Mouse (Mus musculus) retina, embryonic 14.5 days (tissue): Measurements from ENCODE around the gene Idh3a.
"Not testable (repeated sequence)": the region's sequence is repeated elsewhere in the genome, so short reads cannot be mapped to it uniquely, and the experiment has no call there.

Experiments
- DNase-seq: peaks from one replicate; pipeline ENCODE4 v3.0.0-alpha.2; 2015; ENCODE audit warnings: low spot score

Idh3a gene

DNA sequence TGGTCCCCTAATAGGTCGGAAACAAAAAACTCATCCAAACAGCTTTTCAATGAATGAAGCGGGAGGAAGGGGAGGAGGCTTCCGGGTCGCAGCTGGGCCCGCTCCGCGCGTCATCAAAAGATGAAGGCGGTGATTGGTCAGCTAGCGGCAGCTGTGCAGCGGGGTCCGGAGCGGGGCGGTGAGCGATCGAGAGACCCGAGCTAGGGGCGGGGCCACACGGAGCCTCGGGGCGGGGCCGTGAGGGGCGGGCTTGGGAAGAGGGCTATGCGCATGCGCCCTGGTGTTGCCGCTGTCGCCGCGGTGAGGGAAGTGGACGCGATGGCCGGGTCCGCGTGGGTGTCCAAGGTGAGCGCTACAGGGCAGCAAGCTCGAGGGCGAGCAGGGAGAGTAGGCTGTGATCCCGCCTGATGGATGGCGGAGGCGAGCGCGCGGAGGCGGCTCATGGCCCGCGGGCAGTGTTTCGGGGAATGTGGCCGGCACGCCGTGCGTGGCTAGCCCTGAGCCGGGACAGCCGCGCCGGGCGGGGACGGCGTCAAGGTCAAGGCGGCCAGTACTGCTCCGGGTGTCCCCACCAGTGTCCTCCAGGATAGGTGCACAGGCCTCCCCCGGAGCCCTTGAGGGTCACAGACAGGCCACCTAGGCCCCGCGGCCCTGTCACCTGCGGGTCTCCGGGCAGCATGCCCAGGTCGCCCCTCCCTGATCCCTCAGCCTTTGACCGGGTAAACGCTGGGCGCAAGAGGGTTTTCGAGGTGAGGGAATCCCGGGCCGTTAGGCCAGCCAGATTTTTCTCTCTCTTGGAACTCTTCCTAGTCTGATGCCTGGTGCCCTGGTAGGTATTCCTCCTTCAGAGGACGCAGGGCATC, at the start of gene Idh3a:
TSS of gene Idh3a (plus strand) at position 136 of the 863 bp plus-strand sequence.
- DNase-seq: peak; percentile 99

- DNase-seq: peak; percentile 11
Measured at GRCm38 (mm10) chr9:54537030-54537429, 49.1 kb upstream of the Idh3a start.

DNA sequence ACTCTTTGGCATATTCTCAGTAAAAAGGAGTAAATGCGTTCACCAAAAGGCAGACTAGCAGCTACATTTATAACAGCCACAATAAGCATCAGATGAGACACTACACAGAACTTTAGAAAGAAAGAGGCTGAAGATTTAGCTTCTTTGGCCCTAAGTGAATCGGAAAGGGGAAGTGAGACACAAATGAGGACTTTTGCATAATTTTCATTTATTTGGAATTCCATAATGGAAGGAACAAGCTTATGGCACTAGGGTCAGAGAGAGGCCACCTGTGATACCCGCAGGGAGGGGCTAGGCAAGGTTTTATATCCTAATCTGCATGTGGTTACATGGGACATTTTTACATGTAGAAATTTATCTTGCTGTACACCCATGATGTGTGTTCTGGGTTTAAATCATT, 48.7 kb upstream of the Idh3a start:
- DNase-seq: no peak

GRCm38 (mm10) chr9:54538244-54538643, 47.9 kb upstream of the Idh3a start:
- DNase-seq: no peak

DNA sequence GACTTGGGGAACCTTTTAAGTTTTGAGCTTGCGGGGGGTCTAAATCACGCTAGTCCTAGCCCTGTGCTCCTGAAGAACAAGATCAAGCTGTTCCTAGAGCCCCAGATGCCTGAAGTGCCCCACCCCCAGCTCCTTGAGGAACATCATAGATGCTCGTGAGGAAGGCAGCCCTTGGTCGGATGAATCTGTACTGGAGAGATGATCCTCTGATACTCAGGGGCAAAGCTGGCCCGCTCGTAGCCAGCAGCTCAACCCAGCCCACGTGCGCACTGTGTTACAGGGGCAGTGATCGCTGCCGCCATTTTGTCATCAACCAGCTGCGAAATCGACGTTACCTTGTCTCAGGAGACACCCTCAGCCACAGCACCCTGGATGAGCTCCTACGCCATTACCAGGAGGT, 47.5 kb upstream of the Idh3a start, which contains the start of gene Sh2d7:
TSS of gene Sh2d7 (plus strand) at position 301 of the 400 bp plus-strand sequence.
- no peak for DNase-seq

DNA sequence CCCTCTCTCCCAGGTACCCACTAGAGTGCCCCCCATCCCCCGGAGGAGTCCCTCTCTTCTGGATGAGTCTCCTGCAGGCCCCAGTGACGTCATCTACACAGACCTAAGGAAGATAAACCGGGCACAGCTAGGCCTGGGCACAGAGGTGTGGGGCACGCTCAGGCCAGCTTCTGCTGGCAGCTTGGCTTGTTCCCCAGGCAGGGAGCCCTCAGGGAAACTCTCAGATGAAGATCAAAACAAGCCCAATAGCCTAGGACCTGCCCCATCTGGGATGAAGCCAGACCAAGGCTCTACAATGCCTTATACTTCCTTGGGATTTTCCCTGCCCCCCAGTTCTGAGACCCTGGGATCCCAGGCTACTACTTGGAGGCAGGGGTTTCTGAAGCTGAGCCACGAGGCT, 45.3 kb upstream of the Idh3a start:
- DNase-seq: no peak

DNA sequence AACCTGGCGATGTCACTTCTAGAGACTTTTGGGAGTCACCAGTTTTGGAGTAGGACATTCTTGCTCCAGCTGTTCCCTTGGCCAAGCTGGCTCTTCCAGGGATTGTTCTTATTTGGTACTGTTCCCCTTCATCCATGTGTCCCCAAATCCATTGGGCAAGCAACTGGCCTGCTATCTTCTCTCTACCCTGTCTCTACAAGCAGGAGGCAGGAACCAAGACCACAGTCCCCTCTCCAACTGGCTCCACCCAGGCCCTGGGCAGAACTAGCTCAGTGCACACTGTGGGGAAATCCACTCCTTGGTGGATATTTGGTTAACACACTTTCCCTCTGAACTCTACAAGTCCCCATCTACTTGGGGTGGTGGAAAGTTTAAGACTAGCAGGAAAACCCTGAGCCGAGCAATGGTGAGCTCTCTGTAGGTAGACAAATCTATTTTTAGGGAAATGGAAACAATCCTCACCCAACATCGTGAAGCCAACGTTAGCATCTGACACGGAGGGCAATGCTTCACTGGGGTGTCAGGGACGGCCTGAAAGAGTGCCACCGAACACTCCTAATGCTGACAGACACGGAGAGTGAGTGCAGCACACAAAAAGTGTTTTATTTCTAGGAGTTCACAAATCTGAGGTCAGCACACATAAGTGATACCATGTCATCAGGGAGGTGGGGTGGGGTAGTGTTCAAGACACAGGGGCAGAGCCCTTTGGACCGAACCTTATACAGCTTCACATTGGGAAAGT, 41.8 kb upstream of the Idh3a start:
- DNase-seq: no peak

GRCm38 (mm10) chr9:54544954-54545315, 41.2 kb upstream of the Idh3a start:
- no peak for DNase-seq

DNA sequence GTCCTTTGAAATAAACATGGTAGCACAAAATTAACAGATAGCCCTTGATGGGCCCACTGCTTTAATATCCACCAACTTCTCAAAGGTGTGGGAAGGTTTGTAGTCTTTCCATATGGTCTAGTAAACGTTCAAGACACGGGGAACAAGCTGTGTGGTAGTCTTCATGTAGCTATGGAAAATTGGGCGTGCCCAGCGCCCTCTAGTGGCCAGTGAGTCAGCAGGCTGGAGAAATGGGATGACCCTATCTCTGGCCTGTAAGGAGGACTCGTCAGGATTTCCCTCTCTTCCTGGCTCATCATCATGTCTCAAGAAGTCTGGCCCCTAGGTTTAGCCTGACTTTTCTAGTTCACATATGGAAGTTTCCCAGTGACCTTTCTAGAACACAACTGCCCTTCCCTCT, 38.6 kb upstream of the Idh3a start:
- peak; percentile 77 for DNase-seq

DNA sequence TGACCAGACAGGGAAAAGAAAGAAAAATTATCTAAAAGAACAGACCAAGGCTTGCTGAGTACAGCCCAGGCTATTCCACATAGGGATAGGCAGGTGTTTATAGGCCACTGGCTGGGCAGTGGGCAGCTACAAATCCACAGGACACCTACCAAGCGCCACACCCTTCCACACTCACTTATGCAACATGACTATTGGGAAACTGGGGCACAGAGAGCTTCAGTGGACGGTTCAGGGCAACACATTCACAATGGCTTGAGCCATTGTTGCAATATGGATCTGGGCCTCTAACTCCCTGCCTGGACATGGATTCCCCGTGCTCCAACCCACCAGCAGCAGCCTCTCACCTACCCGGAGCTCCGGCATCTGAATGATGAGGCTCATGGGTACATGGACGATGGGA, 36.7 kb upstream of the Idh3a start:
- no peak for DNase-seq

DNA sequence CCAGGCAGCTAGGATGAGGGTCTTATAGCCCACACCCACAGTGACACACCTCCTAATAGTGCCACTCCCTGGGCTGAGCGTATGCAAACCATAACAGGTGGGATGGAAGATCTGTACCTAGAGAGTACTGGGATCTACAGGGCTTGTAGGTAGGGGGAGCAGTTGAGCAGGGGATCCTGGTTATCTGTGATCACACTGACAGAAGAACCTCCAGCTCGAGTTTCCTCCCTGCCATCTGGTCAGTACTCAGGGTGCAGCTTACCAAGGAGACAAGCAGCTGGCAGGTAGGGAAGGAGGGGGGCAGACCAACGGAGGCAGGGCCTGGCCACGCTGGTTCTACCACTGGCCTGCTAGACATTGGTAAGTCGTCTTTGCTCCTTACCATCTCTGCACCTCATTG, 33.7 kb upstream of the Idh3a start:
- DNase-seq: peak; percentile 65

DNA sequence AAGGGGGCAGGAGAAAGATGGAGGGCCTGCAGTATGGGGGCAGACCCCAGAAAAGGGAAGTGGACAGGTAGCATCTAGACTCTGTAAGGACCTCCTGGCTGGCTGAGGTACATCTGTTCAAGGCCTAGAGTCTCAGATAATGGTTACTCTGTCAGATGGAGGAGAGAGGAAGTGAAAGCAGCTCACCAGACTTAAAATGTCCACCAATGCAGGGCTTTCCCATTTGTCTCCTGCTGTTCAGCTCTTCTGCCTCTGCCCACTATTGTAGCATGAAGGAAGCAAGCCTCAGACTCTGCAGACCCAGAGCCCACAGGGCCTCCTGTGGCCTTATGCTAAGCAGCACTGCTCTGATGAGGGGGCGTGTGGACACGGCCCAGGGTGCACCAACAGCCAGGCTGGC, 31.1 kb upstream of the Idh3a start:
- DNase-seq: no peak

- DNase-seq: no peak
Measured at GRCm38 (mm10) chr9:54558731-54559130, 27.4 kb upstream of the Idh3a start.

GRCm38 (mm10) chr9:54559771-54560471, 26.2 kb upstream of the Idh3a start, which contains the start of gene Cib2:
Gene Cib2, minus strand, starts transcription at chr9:54560218.
- DNase-seq: peak; percentile 89

DNA sequence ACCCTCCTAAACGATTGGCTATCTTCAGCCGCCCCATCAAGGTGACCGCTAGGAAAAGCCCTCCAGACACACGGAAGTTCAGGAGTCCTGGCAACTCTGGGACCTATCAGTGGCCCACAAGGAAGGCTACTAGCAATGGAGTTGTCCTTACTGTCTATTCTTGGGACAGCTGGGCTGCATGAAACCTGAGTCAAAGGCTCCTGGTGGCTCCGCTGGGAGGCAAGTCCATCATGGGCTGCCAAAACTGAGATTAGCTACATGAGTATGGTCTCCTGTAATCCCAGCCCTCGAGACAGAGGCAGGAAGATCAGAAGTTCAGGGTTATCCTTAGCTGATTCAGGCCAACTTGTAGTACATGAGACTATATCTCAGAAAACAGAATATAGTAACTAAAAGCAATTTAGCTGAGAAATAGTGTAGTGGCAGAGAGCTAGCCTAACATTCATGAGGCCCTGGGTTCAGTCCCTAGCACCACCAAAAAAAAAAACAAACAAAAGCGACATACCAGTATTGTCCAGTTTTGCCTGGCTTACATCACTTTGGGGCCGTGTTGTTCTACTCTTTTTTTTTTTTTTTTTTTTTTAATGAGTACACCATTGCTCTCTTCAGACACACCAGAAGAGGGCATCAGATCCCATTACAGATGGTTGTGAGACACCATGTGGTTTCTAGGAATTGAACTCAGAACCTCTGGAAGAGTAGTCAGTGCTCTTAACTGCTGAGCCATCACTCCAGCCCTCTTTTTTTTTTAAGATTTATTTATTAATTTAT, 25.1 kb upstream of the Idh3a start:
- no peak for DNase-seq

GRCm38 (mm10) chr9:54566958-54567357, 19.2 kb upstream of the Idh3a start:
- DNase-seq: no peak

DNA sequence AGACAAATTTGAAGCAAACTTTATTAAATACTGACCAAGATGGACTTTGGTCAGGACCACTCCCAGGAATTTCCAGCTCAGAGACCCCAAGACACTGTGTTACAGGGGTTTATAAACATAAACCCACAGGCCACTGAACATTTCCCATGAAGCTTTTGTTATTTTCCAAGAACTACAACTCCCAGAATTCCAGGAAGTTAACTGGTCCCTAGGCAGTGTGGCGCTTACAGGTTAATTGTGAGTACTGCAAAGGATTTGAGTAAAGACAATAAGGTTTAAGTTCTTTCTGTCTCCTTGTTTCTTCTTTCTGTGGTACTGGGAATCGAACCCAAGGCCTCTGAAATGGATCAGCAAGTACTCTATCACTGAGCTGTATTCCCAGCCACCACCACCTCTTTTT, 17.4 kb upstream of the Idh3a start:
- peak; percentile 32 for DNase-seq

DNA sequence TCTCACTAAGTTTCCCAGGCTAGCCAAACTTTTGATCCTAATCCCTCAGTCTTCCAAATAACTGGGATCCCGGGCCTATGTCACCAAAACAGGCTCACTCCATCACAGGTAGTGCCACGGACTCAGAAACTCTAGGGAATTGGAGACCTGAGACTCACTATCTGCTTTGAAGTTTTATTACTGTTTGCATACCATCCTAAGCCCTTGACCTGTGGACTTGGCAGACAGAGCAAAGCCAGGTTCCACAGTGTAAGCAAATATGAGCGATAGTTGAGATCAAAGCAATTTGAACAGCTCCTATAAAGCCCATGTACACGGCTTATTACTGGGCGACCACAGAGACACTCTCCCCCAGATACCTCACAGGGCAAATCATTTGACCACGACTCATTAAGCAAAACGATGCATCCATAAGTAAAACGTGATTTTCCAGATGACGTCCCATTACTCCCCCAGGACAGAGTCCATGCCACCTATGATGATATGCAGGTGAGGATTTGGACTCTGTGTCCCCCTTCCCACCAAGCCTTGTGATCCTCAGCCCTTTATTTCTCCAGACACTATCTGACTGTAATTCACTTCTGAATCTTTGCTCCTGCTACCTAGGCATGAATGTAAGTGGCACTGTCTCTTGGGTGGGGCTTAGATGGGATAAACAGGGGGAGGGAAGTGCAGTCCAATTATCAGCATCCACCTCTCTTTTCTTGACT, 14.8 kb upstream of the Idh3a start:
- DNase-seq: no peak

DNA sequence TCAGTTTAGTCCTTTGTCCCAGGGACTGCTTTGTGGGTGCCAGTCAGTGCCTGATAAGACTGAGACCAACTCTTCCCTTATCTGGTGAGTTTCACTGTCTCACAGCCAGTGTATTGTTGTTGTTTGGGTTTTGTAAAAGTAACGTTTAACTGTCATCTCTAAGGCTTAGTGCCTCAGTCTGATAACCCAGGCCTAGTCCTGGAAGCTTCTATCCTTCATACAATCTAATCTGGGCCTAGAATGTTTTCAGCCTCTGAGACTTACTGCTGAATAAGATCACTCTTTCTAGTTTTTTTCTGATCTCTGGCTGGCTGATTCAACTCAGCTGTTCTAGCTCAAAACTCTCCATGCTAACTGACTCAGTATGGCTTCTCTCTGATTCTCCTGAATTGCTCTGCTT, 2.4 kb upstream of the Idh3a start:
- DNase-seq: no peak

GRCm38 (mm10) chr9:54584127-54584526, 2.0 kb upstream of the Idh3a start:
- DNase-seq: not testable (repeated sequence)

DNA sequence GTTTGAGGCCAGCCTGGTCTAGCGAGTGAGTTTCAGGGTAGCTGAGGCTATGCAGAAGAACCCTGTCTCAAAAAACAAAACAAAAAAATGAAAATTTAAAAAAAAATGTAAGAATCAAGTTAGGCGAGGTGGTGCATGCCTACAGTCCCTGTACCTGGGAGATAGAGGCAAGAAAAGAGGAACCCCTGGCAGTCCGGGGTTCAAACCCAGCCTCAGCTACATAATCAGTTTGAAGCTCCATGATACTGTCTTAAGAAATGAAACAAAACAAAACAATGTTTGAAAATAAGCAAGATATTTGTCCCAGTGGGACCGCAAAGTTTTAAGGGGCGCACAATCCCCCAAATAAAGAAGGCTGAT, 315 bp upstream of the Idh3a start:
- DNase-seq: no peak
